Mouse (Mus musculus): ENCODE results near the gene Gas2l2.

DNA sequence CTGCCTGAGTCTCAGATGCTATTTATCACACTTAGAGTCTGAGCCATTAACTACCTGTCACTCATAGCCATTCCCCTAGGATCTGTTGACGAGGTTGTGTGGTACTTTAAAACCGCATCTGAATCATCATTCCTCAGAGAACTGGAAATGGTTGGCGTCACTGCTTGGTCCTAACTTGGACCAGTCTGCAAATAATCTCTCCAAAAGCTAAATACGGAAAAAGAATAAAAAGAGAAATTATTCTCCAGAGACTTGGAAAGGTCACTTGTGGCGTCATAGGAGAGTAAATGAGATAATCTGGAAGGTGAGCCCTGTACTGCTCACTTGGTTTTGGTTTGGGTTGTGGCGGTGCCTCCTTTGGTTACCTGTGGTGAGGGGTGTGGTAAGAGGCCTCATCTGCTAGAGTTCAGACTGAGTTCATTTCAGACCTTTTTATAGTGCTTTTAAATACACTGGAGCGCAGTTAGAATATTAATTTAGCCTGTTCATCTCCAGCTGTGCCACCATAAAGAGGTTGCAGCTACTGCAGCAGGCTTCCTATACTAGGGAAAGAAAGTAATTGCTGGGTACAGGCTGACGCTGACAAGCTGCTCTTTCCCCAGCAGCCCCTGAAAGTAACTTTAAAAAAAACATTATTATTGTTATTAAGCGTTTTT lies 46.3 kb downstream of the Gas2l2 start:
- TF ChIP-seq CTCF (IDR thresholded peaks at IDR 0.05; ENCODE audit: low read depth, low read length) (no peak), POLR2A (IDR thresholded peaks at IDR 0.05; ENCODE audit: borderline replicate concordance, low read depth, low read length) (no peak)
